Mouse (Mus musculus): ENCODE data around the gene H2-Q1. TPM values are rescaled to one million over a fixed set of nuclear protein-coding genes. Genes with fewer than 3 reads are reported as not detected.
"Not testable (repeated sequence)": the region's sequence is repeated elsewhere in the genome, so short reads cannot be mapped to it uniquely, and the experiment has no call there.

The H2-Q1 gene
- polyA plus RNA-seq, 1 experiment from 2014 or later = 0.19 TPM

DNA sequence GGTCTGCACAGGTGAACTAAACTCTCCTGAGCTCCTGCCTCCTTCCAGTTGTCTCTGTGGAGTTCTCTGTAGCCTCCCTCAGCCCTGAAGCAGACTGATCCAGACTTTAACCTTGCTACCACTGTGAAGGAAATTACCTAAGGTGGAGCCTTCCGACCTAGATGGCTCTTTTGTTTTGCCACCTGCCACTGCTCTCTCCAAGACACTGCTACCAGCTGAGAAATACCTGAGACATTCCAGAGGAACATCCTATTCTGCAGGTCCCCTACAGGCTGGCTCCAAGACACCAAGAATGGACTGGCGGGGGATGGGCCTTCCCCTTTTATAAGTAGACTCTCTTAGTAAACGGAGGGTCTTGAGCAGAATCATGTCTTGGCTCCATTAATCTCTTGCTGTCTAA lies 39.9 kb upstream of the H2-Q1 start:
- TF ChIP-seq EP300 (IDR thresholded peaks at IDR 0.05) (no peak), CTCF (IDR thresholded peaks at IDR 0.05) (no peak)
- Histone ChIP-seq H3K27ac (ENCODE audit: low read length) (no peak overlapping the region), H3K4me1 (ENCODE audit: insufficient read depth, low read depth, low read length) (no peaks in the 10 kb centered on the region), H3K36me3 (ENCODE audit: insufficient read depth, low read length) (no peaks in the 10 kb centered on the region), H3K9me3 (ENCODE audit: low read length) (no peaks in the 10 kb centered on the region), H3K9ac (replicated peaks; ENCODE audit: low read depth) (no peak overlapping the region), H3K4me3 (ENCODE audit: low read depth, low read length) (no peak overlapping the region), H3K4me2 (replicated peaks; ENCODE audit: low read depth, low read length) (no peak overlapping the region), H3K27me3 (replicated peaks; ENCODE audit: insufficient read depth, low read length) (no peaks in the 10 kb centered on the region; the same call in 1 of the 2 replicates)
- DNase-seq (ENCODE audit: low spot score) (no peak), ATAC-seq (no peak)
- WGBS = 61% methylated on average over 3 of the region's 3 CpGs

DNA sequence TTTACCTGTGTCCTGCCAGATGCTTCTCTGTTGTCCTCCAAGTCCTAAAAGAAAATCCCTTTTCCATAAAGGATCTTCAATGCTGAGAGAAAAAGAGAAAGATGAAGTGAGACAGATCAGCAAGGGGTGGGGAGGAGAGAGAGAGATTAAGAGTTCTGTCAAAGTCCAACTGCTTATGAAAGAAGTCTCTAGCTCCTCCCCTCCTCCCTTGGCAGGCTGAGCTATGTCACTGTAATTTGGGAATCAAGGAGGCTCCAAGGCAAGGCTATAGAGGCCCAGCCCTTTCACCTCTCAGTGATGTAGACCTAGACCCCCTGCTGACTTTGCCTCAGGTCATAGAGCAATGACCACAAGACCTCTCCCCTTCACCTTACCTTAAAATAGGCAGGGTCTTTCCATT lies 34.8 kb upstream of the H2-Q1 start:
- no peak overlapping the region for H3K4me2 ChIP-seq (replicated peaks; ENCODE audit: low read depth, low read length)
- no peak overlapping the region for H3K9ac ChIP-seq (replicated peaks; ENCODE audit: low read depth)
- H3K9me3 ChIP-seq (ENCODE audit: low read length) = no peaks in the 10 kb centered on the region
- ATAC-seq (no peak), DNase-seq (ENCODE audit: low spot score) (no peak)
- H3K27me3 ChIP-seq (replicated peaks; ENCODE audit: insufficient read depth, low read length) = no peaks in the 10 kb centered on the region
- no peak for TF ChIP-seq CTCF (IDR thresholded peaks at IDR 0.05)
- H3K27ac ChIP-seq (ENCODE audit: low read length) = no peak overlapping the region
- no peaks in the 10 kb centered on the region for H3K4me1 ChIP-seq (ENCODE audit: insufficient read depth, low read depth, low read length)
- no peak overlapping the region for H3K4me3 ChIP-seq (ENCODE audit: low read depth, low read length)
- H3K36me3 ChIP-seq (ENCODE audit: insufficient read depth, low read length) = no peaks in the 10 kb centered on the region

DNA sequence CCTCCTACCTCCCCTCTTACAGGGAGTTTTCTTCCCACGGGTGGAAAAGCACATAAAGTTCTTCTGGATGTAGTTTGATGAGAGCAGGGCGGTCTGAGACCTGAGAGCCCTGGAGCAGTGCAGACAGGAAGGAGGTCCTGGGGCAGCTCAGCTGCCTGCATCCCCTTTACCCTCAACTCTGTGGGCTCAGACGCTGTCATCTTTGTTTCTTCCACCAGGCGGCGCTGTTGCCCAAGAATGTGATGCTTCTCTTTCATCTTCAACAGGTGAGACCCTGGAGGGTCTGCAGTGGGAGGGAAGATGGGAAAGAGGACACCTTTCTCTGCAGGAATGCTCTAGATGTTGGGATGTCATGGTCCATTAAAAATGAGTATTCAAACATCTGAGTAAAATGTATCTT lies 24.4 kb upstream of the H2-Q1 start:
- TF ChIP-seq CTCF (IDR thresholded peaks at IDR 0.05) = peak; percentile 83
- not testable (repeated sequence) for DNase-seq (ENCODE audit: low spot score); H3K4me3 ChIP-seq (ENCODE audit: low read depth, low read length); H3K9ac ChIP-seq (replicated peaks; ENCODE audit: low read depth); H3K36me3 ChIP-seq (ENCODE audit: insufficient read depth, low read length); ATAC-seq; H3K27ac ChIP-seq (ENCODE audit: low read length); H3K9me3 ChIP-seq (ENCODE audit: low read length); H3K4me1 ChIP-seq (ENCODE audit: insufficient read depth, low read depth, low read length); H3K4me2 ChIP-seq (replicated peaks; ENCODE audit: low read depth, low read length); H3K27me3 ChIP-seq (replicated peaks; ENCODE audit: insufficient read depth, low read length)
- 3% methylated on average over 5 of the region's 5 CpGs for WGBS

DNA sequence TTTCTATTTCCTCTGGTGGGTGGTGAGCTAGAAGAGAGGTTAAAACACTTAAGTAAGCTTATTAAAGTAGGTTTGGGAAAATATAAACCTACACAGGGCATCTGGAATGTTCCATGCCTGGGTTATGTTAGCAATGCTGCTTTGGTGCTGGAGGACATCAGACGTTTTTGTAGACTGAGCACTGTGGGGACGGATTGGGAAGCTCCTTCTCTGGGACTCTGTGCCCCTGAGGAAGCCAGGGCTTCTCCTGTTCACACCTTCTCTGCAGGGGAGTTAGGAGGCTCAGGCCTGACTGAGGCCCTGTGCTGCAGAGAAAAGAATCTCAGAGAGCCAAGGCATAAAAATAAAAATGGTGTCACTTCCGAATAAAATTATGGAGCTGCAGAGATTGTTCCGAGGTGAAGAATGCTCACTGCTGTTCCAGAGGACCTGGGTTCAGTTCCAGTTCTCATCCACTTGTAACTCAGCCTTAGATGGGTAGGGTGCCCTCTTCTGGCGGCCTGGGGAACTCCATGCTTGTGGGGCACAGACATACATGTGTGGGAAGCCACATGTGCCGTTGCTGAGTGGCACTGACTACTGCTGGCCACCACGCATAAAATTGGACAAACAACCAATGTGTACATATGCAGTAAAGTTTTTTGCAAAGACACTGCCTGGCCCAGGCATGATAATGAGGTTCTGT lies 19.8 kb upstream of the H2-Q1 start:
- DNase-seq (ENCODE audit: low spot score); H3K4me3 ChIP-seq (ENCODE audit: low read depth, low read length); H3K27me3 ChIP-seq (replicated peaks; ENCODE audit: insufficient read depth, low read length); H3K9ac ChIP-seq (replicated peaks; ENCODE audit: low read depth); H3K4me2 ChIP-seq (replicated peaks; ENCODE audit: low read depth, low read length); ATAC-seq; H3K9me3 ChIP-seq (ENCODE audit: low read length); H3K36me3 ChIP-seq (ENCODE audit: insufficient read depth, low read length); H3K27ac ChIP-seq (ENCODE audit: low read length); H3K4me1 ChIP-seq (ENCODE audit: insufficient read depth, low read depth, low read length): not testable (repeated sequence)
- 85% methylated on average over 7 of the region's 7 CpGs for WGBS

DNA sequence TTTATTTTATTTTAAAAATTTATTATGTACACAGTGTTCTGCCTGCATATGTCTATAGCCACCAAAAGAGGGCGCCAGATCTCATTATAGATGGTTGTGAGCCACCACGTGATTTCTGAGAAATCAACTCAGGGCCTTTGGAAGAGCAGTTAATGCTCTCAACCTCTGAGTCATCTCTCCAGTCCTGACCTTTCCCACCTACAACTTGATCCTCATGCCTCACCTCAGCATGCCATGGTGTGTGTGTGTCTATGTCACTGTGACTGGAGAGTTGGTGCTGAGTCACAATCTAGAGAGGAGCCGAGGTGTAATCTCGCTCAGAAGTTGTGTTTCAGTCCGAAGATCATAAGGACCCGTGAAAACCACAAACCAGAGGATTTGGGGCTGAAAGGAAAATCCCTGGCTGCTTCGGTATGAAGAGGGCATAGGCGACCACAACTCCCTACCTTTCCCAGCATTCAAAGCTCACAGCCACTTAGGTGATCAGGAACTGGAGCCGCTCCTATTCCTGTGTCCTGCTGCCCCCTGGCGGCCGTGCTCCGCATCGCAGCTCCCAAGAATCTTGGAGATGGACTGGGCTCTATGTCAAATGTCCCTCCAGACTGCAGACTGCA lies 18.5 kb upstream of the H2-Q1 start:
- ATAC-seq = peak; percentile 81
- H3K4me2 ChIP-seq (replicated peaks; ENCODE audit: low read depth, low read length) = no peak overlapping the region
- 25% methylated on average over 13 of the region's 13 CpGs for WGBS
- no peak overlapping the region for H3K27ac ChIP-seq (ENCODE audit: low read length)
- H3K36me3 ChIP-seq (ENCODE audit: insufficient read depth, low read length) = no peaks in the 10 kb centered on the region
- DNase-seq (ENCODE audit: low spot score) = peak; percentile 71
- no peak overlapping the region for H3K4me3 ChIP-seq (ENCODE audit: low read depth, low read length)
- no peaks in the 10 kb centered on the region for H3K27me3 ChIP-seq (replicated peaks; ENCODE audit: insufficient read depth, low read length)
- no peak overlapping the region for H3K9ac ChIP-seq (replicated peaks; ENCODE audit: low read depth)
- TF ChIP-seq CTCF (IDR thresholded peaks at IDR 0.05) = peak; percentile 91
- TF ChIP-seq EP300 (IDR thresholded peaks at IDR 0.05) = 0 out of 2 replicates have a peak, but pooled peaks have one; percentile 11
- no peaks in the 10 kb centered on the region for H3K9me3 ChIP-seq (ENCODE audit: low read length)
- H3K4me1 ChIP-seq (ENCODE audit: insufficient read depth, low read depth, low read length) = no peaks in the 10 kb centered on the region

DNA sequence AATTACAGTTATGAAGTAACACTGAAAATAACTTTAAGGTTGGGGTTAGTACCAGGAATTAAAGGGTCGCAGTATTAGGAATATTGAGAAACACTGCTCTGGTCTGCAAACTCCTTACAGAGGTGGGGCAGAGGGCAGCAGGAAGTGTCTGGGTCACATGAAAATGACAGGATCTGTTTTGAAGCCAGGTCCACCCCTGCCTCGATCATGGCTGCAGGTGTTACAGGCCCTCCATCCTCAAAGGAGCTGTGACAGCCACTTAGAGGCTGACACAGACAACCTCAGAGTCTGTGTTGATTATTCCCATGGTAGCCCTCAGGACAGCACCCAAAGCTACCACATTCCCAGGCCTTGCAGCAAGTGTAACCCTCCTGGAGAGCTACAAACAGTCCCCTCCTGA lies 16.9 kb upstream of the H2-Q1 start:
- Histone ChIP-seq H3K4me2 (replicated peaks; ENCODE audit: low read depth, low read length) (no peak overlapping the region), H3K9me3 (ENCODE audit: low read length) (no peaks in the 10 kb centered on the region), H3K4me3 (ENCODE audit: low read depth, low read length) (no peak overlapping the region), H3K27me3 (replicated peaks; ENCODE audit: insufficient read depth, low read length) (no peaks in the 10 kb centered on the region), H3K4me1 (ENCODE audit: insufficient read depth, low read depth, low read length) (no peaks in the 10 kb centered on the region), H3K36me3 (ENCODE audit: insufficient read depth, low read length) (no peaks in the 10 kb centered on the region), H3K27ac (ENCODE audit: low read length) (no peak overlapping the region), H3K9ac (replicated peaks; ENCODE audit: low read depth) (no peak overlapping the region)
- no peak for TF ChIP-seq CTCF (IDR thresholded peaks at IDR 0.05)
- TF ChIP-seq EP300 (IDR thresholded peaks at IDR 0.05) = no peak
- ATAC-seq (no peak), DNase-seq (ENCODE audit: low spot score) (no peak)
- WGBS = 64% methylated on average over 2 of the region's 2 CpGs

All from lung, postnatal 0 days (tissue).